Mouse (Mus musculus): Measurements from ENCODE around the gene Esr1. TPM values are rescaled to one million over a fixed set of nuclear protein-coding genes. Genes with fewer than 3 reads are reported as not detected.

The Esr1 gene
- polyA plus RNA-seq, 1 experiment from 2014 or later: 0.77 TPM

DNA sequence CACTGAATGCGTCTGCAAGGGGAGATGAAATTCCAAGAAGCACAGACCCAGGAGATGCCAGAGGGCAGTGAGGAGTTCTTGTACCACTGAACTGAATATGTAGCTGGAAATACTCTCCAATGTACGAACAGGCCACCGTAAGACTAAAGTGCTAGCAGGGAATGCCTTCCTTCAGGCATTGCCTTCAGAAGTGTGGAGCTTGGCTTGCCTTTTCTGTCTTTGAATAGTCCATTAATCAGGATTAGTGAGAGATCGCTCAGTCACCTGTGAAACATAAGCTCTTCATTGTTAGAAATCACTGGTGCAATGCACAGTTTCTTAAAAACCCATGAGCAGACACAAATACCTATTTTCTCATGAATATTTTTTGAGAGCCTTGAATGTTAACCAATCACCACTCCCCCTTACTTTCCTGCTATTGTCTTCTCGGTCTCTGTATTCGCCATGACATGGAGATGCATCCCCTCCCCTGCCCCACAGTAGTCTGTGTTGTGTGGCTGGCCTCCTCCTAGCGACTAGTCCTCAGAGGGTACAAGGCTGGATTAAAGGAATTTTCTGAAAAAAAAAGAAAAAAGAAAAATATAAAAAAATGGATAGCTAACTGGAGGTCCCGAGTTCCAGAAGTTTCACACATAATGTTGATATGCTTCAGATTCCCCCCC, 263.8 kb downstream of the Esr1 start:
- Histone ChIP-seq H3K9ac (ENCODE audit: low read depth, low read length) (no peak overlapping the region), H3K4me3 (ENCODE audit: low read depth, low read length) (no peak overlapping the region), H3K4me2 (replicated peaks; ENCODE audit: low read depth) (no peak overlapping the region), H3K27ac (ENCODE audit: low read depth, low read length) (no peak overlapping the region), H3K4me1 (replicated peaks; ENCODE audit: control insufficient read depth, insufficient read depth, low read length) (no peaks in the 10 kb centered on the region), H3K9me3 (ENCODE audit: control insufficient read depth) (no peaks in the 10 kb centered on the region), H3K36me3 (ENCODE audit: control insufficient read depth, insufficient read depth) (no peaks in the 10 kb centered on the region), H3K27me3 (replicated peaks; ENCODE audit: control insufficient read depth, insufficient read depth, low read length) (no peaks in the 10 kb centered on the region)
- ATAC-seq: no peak
- WGBS: 86% methylated on average over 8 of the region's 8 CpGs
- TF ChIP-seq CTCF (IDR thresholded peaks at IDR 0.05; ENCODE audit: low read depth): no peak

DNA sequence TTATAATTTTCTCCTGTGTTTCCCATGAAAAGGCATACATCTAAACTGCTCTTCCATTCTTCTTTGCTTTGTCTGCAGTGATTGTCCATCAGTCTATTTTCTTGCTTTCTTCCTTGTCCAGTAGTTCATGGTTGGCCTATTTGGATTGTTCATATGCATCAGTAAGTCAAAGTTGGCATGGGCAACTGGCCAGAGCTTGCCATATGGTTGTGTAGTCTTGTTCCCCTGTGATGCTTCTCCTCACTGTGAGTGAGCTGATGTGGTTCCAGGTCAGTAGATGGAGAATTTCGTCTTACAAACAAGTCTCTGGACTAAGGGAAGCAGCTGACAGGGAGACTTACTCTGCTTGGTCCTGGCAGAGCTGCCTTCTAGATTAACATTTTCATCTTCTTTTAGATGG, 270.0 kb downstream of the Esr1 start:
- 66% methylated on average over 1 of the region's 1 CpGs for WGBS
- no peak overlapping the region for H3K4me3 ChIP-seq (ENCODE audit: low read depth, low read length)
- no peak overlapping the region for H3K9ac ChIP-seq (ENCODE audit: low read depth, low read length)
- no peaks in the 10 kb centered on the region for H3K4me1 ChIP-seq (replicated peaks; ENCODE audit: control insufficient read depth, insufficient read depth, low read length)
- no peak for ATAC-seq
- no peak overlapping the region for H3K27ac ChIP-seq (ENCODE audit: low read depth, low read length)
- no peaks in the 10 kb centered on the region for H3K27me3 ChIP-seq (replicated peaks; ENCODE audit: control insufficient read depth, insufficient read depth, low read length)
- no peak overlapping the region for H3K4me2 ChIP-seq (replicated peaks; ENCODE audit: low read depth)
- TF ChIP-seq CTCF (IDR thresholded peaks at IDR 0.05; ENCODE audit: low read depth): no peak
- H3K36me3 ChIP-seq (ENCODE audit: control insufficient read depth, insufficient read depth): no peaks in the 10 kb centered on the region
- H3K9me3 ChIP-seq (ENCODE audit: control insufficient read depth): no peaks in the 10 kb centered on the region

DNA sequence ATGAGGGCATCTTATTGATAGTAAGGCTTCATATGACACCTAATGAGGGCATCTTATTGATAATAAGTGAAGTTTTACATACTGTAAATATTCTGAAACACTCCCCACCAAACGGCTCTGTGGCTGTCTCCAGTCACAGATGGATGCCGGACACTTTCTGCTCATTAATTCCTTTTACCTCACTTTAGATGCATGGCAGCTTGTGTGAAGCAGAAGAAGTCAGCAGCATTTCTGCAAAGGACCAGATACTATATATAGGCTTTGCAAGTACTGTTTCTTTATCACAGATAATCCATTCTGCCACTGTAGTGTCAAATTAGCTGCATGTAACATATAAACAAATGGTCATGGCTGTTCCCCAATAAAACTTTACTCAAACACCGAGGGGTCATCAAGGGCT, 274.1 kb downstream of the Esr1 start:
- Histone ChIP-seq H3K27ac (ENCODE audit: low read depth, low read length) (no peak overlapping the region), H3K27me3 (replicated peaks; ENCODE audit: control insufficient read depth, insufficient read depth, low read length) (no peaks in the 10 kb centered on the region), H3K4me1 (replicated peaks; ENCODE audit: control insufficient read depth, insufficient read depth, low read length) (no peaks in the 10 kb centered on the region), H3K36me3 (ENCODE audit: control insufficient read depth, insufficient read depth) (no peaks in the 10 kb centered on the region), H3K9ac (ENCODE audit: low read depth, low read length) (no peak overlapping the region), H3K4me2 (replicated peaks; ENCODE audit: low read depth) (no peak overlapping the region), H3K4me3 (ENCODE audit: low read depth, low read length) (no peak overlapping the region), H3K9me3 (ENCODE audit: control insufficient read depth) (no peaks in the 10 kb centered on the region)
- no peak for ATAC-seq
- 79% methylated on average over 3 of the region's 3 CpGs for WGBS
- no peak for TF ChIP-seq CTCF (IDR thresholded peaks at IDR 0.05; ENCODE audit: low read depth)

- ATAC-seq: no peak
- Histone ChIP-seq H3K4me3 (ENCODE audit: low read depth, low read length) (no peak overlapping the region), H3K27me3 (replicated peaks; ENCODE audit: control insufficient read depth, insufficient read depth, low read length) (no peaks in the 10 kb centered on the region), H3K36me3 (ENCODE audit: control insufficient read depth, insufficient read depth) (no peaks in the 10 kb centered on the region), H3K27ac (ENCODE audit: low read depth, low read length) (no peak overlapping the region), H3K4me2 (replicated peaks; ENCODE audit: low read depth) (no peak overlapping the region), H3K9ac (ENCODE audit: low read depth, low read length) (no peak overlapping the region), H3K9me3 (ENCODE audit: control insufficient read depth) (no peaks in the 10 kb centered on the region), H3K4me1 (replicated peaks; ENCODE audit: control insufficient read depth, insufficient read depth, low read length) (no peaks in the 10 kb centered on the region)
- no peak for TF ChIP-seq CTCF (IDR thresholded peaks at IDR 0.05; ENCODE audit: low read depth)
- WGBS: 80% methylated on average over 8 of the region's 8 CpGs
Observed at GRCm38 (mm10) chr10:4885961-4886360, 274.6 kb downstream of the Esr1 start.

DNA sequence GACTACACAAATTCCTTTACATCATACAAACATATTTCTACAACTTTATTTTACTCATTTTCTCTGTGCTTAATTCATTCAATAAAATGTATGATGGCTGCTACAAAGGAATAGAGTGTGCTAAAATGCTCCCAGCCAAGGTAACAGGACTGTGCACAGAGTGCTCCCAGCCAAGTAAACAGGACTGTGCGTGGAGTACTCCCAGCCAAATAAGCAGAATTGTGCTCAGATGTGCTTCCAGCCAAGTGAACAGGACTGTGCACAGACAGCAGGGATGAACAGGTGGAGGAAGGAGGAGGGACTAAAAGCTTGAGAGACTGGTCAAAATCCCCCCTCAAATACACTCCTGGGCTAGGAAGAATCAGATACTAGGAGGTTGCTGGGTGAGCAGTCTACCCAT, 282.1 kb downstream of the Esr1 start:
- Histone ChIP-seq H3K36me3 (ENCODE audit: control insufficient read depth, insufficient read depth) (no peaks in the 10 kb centered on the region), H3K27me3 (replicated peaks; ENCODE audit: control insufficient read depth, insufficient read depth, low read length) (no peaks in the 10 kb centered on the region), H3K9ac (ENCODE audit: low read depth, low read length) (no peak overlapping the region), H3K4me1 (replicated peaks; ENCODE audit: control insufficient read depth, insufficient read depth, low read length) (no peaks in the 10 kb centered on the region), H3K9me3 (ENCODE audit: control insufficient read depth) (no peaks in the 10 kb centered on the region), H3K27ac (ENCODE audit: low read depth, low read length) (no peak overlapping the region), H3K4me2 (replicated peaks; ENCODE audit: low read depth) (no peak overlapping the region), H3K4me3 (ENCODE audit: low read depth, low read length) (no peak overlapping the region)
- TF ChIP-seq CTCF (IDR thresholded peaks at IDR 0.05; ENCODE audit: low read depth): no peak
- 64% methylated on average over 1 of the region's 1 CpGs for WGBS
- no peak for ATAC-seq

GRCm38 (mm10) chr10:4897789-4898188, 286.4 kb downstream of the Esr1 start:
- Histone ChIP-seq H3K36me3 (ENCODE audit: control insufficient read depth, insufficient read depth) (no peaks in the 10 kb centered on the region), H3K4me3 (ENCODE audit: low read depth, low read length) (no peak overlapping the region), H3K27ac (ENCODE audit: low read depth, low read length) (no peak overlapping the region), H3K9me3 (ENCODE audit: control insufficient read depth) (no peaks in the 10 kb centered on the region), H3K27me3 (replicated peaks; ENCODE audit: control insufficient read depth, insufficient read depth, low read length) (no peaks in the 10 kb centered on the region), H3K4me1 (replicated peaks; ENCODE audit: control insufficient read depth, insufficient read depth, low read length) (no peaks in the 10 kb centered on the region), H3K4me2 (replicated peaks; ENCODE audit: low read depth) (no peak overlapping the region), H3K9ac (ENCODE audit: low read depth, low read length) (no peak overlapping the region)
- ATAC-seq: no peak
- 69% methylated on average over 4 of the region's 4 CpGs for WGBS
- TF ChIP-seq CTCF (IDR thresholded peaks at IDR 0.05; ENCODE audit: low read depth): no peak

- no peak overlapping the region for H3K27ac ChIP-seq (ENCODE audit: low read depth, low read length)
- no peak overlapping the region for H3K4me2 ChIP-seq (replicated peaks; ENCODE audit: low read depth)
- no peak overlapping the region for H3K9ac ChIP-seq (ENCODE audit: low read depth, low read length)
- no peaks in the 10 kb centered on the region for H3K36me3 ChIP-seq (ENCODE audit: control insufficient read depth, insufficient read depth)
- no peaks in the 10 kb centered on the region for H3K9me3 ChIP-seq (ENCODE audit: control insufficient read depth)
- WGBS: 73% methylated on average over 7 of the region's 7 CpGs
- ATAC-seq: no peak
- no peaks in the 10 kb centered on the region for H3K4me1 ChIP-seq (replicated peaks; ENCODE audit: control insufficient read depth, insufficient read depth, low read length)
- H3K27me3 ChIP-seq (replicated peaks; ENCODE audit: control insufficient read depth, insufficient read depth, low read length): no peaks in the 10 kb centered on the region
- no peak for TF ChIP-seq CTCF (IDR thresholded peaks at IDR 0.05; ENCODE audit: low read depth)
- no peak overlapping the region for H3K4me3 ChIP-seq (ENCODE audit: low read depth, low read length)
Observed at GRCm38 (mm10) chr10:4900324-4900723, 288.9 kb downstream of the Esr1 start.

Data from intestine, postnatal 0 days (tissue).